Mouse (Mus musculus) C2C12 (cell line): ENCODE measurements around the gene Rfng. TPM values are rescaled to one million over a fixed set of nuclear protein-coding genes. Genes with fewer than 3 reads are reported as not detected.
"Not testable (repeated sequence)": the region's sequence is repeated elsewhere in the genome, so short reads cannot be mapped to it uniquely, and the experiment has no call there.

Source experiments
- H3K27me3 ChIP-seq: one replicate; pipeline ENCODE4 v1.6.1; 2011; ENCODE audit not compliant: control insufficient read depth, insufficient read depth, insufficient read length
- H3K36me3 ChIP-seq: one replicate; pipeline ENCODE4 v1.6.1; 2011; ENCODE audit not compliant: control insufficient read depth, insufficient read depth
- H3K4me3 ChIP-seq: one replicate; pipeline ENCODE4 v1.5.1; 2011; ENCODE audit warnings: mild to moderate bottlenecking, control low read depth; ENCODE audit not compliant: poor library complexity, insufficient read depth, severe bottlenecking
- H3K79me2 ChIP-seq: one replicate; pipeline ENCODE4 v1.6.1; 2011; ENCODE audit not compliant: control insufficient read depth, insufficient read depth
- H3K79me3 ChIP-seq: one replicate; pipeline ENCODE4 v1.6.1; 2011; ENCODE audit warnings: low read depth, control low read depth
- H3ac ChIP-seq: one replicate; pipeline ENCODE3; 2011; ENCODE audit warnings: low read depth; ENCODE audit not compliant: control insufficient read depth, insufficient read length
- CEBPB ChIP-seq: IDR thresholded peaks from one replicate; pipeline ENCODE4 v1.6.1; 2011; ENCODE audit warnings: low read depth, mild to moderate bottlenecking, control low read depth, moderate library complexity
- CTCF ChIP-seq: IDR thresholded peaks from one replicate; pipeline ENCODE4 v1.5.1; 2011; ENCODE audit not compliant: control insufficient read depth, insufficient read depth, insufficient read length
- FOSL1 ChIP-seq: IDR thresholded peaks from one replicate; pipeline ENCODE4 v1.8.0; 2011; ENCODE audit warnings: mild to moderate bottlenecking, low read length; ENCODE audit not compliant: poor library complexity, insufficient read depth, severe bottlenecking
- MAX ChIP-seq: IDR thresholded peaks from one replicate; pipeline ENCODE4 v1.6.1; 2011; ENCODE audit warnings: mild to moderate bottlenecking, control low read depth
- MYOD1 ChIP-seq: IDR thresholded peaks from one replicate; pipeline ENCODE4 v1.6.1; 2011; ENCODE audit warnings: low read depth; ENCODE audit not compliant: control insufficient read depth, insufficient read length
- MYOG ChIP-seq: IDR thresholded peaks from one replicate; pipeline ENCODE4 v1.6.1; 2011; ENCODE audit not compliant: control insufficient read depth, insufficient read length; ENCODE audit errors: extremely low read depth
- USF1 ChIP-seq: IDR thresholded peaks from one replicate; pipeline ENCODE4 v1.6.1; 2011; ENCODE audit warnings: low read depth, mild to moderate bottlenecking, control low read depth, moderate library complexity
- long read RNA-seq, 2 experiments: library from polyadenylated mRNA; unstranded; transcript quantifications; one replicate each; pipeline ENCODE4 v2.0.0; 2019 to 2020
- polyA plus RNA-seq: library from polyadenylated mRNA; unstranded; fragments of >200 nt; fragmentation: generic; extraction: Trizol; gene quantifications from one replicate; pipeline ENCODE4 v1.2.1, GENCODE M21; 2012; ENCODE audit warnings: missing spikeins

Gene Rfng
- polyA plus RNA-seq: 17.6 TPM
- long read RNA-seq, experiment 1, transcript Rfng-201 (8 exons, 2,118 nt): major isoform, 12 of 23 reads
- long read RNA-seq, experiment 1, partial matches to known transcripts: 2 of 23 reads
- long read RNA-seq, experiment 1, other reads (novel, unspliced or antisense): 9 of 23 reads
- long read RNA-seq, experiment 2, transcript Rfng-201 (8 exons, 2,118 nt): major isoform, 119 of 155 reads
- long read RNA-seq, experiment 2, partial matches to known transcripts: 1 of 155 reads
- long read RNA-seq, experiment 2, other reads (novel, unspliced or antisense): 33 of 155 reads

DNA sequence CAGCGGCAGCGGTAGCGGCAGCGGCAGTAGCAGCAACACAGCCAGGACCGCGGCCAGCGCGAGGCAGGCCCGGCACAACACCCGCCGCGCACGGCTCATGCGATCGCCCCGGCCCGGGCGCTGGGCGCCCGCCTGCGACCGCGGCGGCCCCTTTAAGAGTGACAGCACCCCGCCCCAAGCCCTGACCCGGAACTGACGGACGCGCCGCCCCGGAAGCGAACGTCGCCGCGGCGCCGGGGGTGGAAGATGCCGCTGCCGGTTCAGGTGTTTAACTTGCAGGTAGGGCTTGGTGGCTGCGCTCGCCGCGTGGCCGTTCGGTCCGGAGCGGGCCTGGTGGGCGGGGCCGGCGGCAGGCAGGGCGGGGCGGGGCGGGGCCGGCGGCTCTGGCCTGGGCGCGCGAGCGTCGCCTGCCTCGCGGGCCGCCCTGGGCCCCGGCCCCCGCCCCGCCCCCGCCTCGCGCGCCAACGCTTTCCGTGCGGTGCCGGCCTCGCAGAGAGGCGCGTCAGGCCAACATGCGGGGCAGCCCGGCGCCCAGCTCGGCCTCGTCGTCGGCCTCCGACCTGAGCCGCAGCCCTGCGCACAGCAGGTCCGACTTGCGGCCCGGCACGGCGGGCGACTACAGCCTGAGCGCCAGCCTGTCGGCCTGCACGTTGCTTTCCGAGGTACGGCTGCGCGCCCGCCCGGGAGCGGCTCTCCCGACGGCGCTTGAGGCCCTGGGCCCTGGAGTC lies at the start of gene Rfng, which contains the start of gene Gps1:
Gene Rfng, minus strand, starts transcription at position 144 of the 728 bp plus-strand sequence.
Gene Gps1, plus strand, starts transcription at position 209 of the 728 bp plus-strand sequence.
- peaks cover 41% of the 10 kb centered on the region for H3K79me2 ChIP-seq
- peaks cover 39% of the 10 kb centered on the region for H3K36me3 ChIP-seq
- H3K4me3 ChIP-seq: peak within 1 kb of the TSS; percentile 91
- peak within 1 kb of the TSS; percentile 92 for H3ac ChIP-seq
- no peaks in the 10 kb centered on the region for H3K27me3 ChIP-seq
- TF ChIP-seq FOSL1 (no peak), MAX (peak; percentile 41)
- peaks cover 11% of the 10 kb centered on the region for H3K79me3 ChIP-seq

DNA sequence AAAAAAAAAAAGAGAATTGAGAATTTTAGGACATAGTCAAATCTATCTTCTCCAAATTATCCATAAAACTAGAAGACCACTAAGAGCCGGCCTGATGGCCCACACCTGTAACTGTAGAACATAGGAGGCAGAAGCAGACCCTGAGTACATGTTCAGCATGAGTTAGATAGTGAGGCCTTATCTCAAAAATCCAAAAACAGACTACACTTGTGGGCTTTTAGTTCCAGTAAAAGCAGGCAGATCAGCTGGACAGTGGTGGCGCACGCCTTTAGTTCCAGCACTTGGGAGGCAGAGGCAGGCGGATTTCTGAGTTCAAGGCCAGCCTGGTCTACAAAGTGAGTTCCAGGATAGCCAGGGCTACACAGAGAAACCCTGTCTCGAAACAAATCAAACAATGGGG lies 49.0 kb upstream of the Rfng start:
- H3K79me2 ChIP-seq, H3K79me3 ChIP-seq, H3K27me3 ChIP-seq, H3K36me3 ChIP-seq, H3ac ChIP-seq, H3K4me3 ChIP-seq: not testable (repeated sequence)

DNA sequence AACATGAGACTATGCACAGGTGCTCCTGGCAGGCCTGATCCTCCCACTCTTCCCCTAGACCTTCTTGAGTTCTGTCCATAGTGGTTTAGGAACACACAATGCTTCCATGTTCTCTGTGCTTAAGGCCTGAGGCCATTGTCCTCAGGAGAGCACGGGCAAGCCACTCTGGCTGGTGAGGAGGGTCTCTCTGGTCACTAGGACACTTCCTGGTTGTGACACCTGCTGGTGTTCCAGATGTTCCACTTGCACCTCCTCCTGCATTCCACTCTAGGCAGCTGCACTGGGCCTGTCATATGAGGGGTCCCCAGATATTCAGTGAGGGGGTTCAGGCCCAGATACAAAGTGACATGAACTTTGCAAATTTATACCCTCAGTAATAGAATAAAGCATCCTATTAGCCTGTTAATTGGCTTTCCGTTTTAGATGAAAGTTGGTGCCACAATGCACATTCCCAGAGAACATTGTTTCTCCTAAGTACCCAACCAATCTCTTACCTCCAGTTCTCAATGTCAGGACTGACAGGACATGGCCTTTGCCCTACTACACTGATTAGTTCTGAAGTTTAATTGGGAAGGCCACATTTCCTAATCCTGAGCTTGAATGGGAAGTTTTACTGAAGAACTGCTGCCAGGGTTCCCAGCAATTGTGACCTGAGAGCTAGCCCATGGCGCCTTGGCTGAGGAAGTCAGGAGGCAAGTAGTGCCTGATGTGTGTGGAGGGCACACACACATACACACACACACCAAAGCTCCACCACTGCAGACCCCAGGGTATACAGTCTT lies 47.8 kb upstream of the Rfng start:
- Histone ChIP-seq H3K4me3 (no peak overlapping the region), H3K27me3 (no peaks in the 10 kb centered on the region), H3K79me2 (no peaks in the 10 kb centered on the region), H3K79me3 (no peaks in the 10 kb centered on the region), H3K36me3 (no peaks in the 10 kb centered on the region), H3ac (no peak overlapping the region)
- TF ChIP-seq CEBPB: no peak
- no peak for TF ChIP-seq CTCF
- TF ChIP-seq MYOD1: no peak
- no peak for TF ChIP-seq USF1
- no peak for TF ChIP-seq MYOG
- TF ChIP-seq MAX: no peak
- no peak for TF ChIP-seq FOSL1

GRCm38 (mm10) chr11:120830686-120831085 lies 46.7 kb upstream of the Rfng start:
- TF ChIP-seq CTCF (no peak), CEBPB (no peak), USF1 (no peak), MYOG (no peak), MAX (no peak), FOSL1 (no peak), MYOD1 (no peak)
- Histone ChIP-seq H3ac (no peak overlapping the region), H3K36me3 (no peaks in the 10 kb centered on the region), H3K4me3 (no peak overlapping the region), H3K79me3 (no peaks in the 10 kb centered on the region), H3K79me2 (no peaks in the 10 kb centered on the region), H3K27me3 (no peaks in the 10 kb centered on the region)

DNA sequence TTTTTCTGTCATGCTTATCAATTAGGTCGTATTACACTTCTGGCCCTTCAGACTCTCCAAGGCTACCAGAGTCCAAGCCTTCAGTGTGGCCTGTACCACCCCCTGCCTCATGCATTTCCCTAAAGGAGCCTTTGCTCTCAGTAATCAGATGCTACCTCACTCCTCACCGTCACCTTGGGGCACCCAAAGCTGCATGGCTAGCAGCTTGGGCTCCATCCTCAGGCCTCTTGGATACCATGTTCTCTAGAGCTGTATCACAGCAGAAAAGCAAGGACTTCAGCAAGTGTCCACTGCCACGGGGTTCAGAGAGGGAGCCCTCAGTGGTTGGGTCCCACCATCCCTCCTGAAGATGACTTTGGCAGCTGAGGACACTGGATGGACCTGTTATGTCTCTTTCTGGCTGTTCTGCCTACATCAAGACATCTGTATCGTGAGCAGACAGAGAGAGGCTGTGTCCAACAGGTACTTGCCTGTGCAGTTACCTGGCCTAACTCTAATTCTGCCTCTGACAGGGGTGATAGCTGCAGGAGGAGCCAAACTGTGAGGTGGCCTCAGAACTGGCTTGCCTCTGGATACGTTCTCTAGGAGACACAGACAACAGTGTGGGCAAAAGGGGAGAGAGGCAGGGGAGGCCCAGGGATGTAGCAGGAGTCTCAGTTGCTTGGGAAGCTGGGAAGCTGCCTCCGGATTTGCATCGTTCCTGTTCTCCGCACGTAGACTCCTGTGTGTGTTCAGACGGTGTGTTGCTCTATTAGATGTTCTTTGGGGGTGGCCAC lies 45.9 kb upstream of the Rfng start:
- Histone ChIP-seq H3ac (no peak overlapping the region), H3K4me3 (no peak overlapping the region), H3K79me3 (no peaks in the 10 kb centered on the region), H3K79me2 (no peaks in the 10 kb centered on the region), H3K27me3 (no peaks in the 10 kb centered on the region), H3K36me3 (no peaks in the 10 kb centered on the region)
- TF ChIP-seq FOSL1 (no peak), CTCF (no peak), MYOG (no peak), USF1 (no peak), MYOD1 (no peak), MAX (no peak), CEBPB (no peak)
